Mouse (Mus musculus) stomach, postnatal 0 days (tissue): ENCODE data around the gene Kcnmb4.

Experiments
- CTCF ChIP-seq: IDR thresholded peaks from 2 replicates; pipeline ENCODE4 v1.5.1; 2016; ENCODE audit warnings: antibody characterized with exemption, low read depth, mild to moderate bottlenecking, moderate library complexity
- EP300 ChIP-seq: optimal IDR thresholded peaks from 2 replicates; pipeline ENCODE3; 2016; ENCODE audit warnings: antibody characterized with exemption

DNA sequence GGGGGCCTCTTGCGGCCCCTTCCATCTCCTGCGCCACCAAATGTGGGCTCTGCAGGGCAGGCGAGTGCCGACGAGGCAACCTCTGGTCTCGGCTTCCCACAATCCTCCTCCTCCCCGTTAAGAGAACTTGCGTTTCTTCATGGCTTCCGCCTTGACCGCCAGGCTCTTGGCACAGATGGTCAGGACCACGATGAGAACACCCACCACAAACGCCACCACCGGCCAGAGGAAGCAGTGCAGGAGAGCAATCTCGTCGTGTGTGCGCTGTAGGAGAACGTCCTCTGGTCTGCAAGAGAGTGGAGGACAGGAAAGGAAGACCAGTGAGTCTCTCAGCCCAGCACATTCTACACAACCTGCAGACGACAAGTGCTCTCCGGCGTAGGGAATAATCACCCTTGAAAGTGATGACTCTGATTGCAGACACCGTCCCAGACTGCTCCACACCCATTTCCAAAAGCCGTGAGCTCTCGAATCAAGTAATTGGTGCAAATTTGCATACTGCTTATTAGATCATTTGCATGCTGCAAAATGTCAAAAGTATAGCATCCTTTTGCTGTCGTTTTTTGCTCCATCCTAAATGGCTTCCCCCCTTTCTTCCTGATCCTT is 55.5 kb downstream of the Kcnmb4 start:
- no peak for TF ChIP-seq CTCF
- TF ChIP-seq EP300 = no peak
